Mouse (Mus musculus): Measurements from ENCODE around the gene Gm6685.
A peak's percentile ranks its signal among the peaks of the same experiment; 100 is the strongest.
"Not testable (repeated sequence)": the region's sequence is repeated elsewhere in the genome, so short reads cannot be mapped to it uniquely, and the experiment has no call there.

Gene Gm6685

GRCm38 (mm10) chr11:28339224-28340150, at the start of gene Gm6685:
Gene Gm6685 (minus strand): TSS chr11:28339867.
- DNase-seq (ENCODE audit: extremely low spot score, low spot score): not testable (repeated sequence)

- no peak for DNase-seq (ENCODE audit: extremely low spot score, low spot score)
Measured at GRCm38 (mm10) chr11:28375891-28376290, 36.2 kb upstream of the Gm6685 start.

GRCm38 (mm10) chr11:28374636-28375035, 35.0 kb upstream of the Gm6685 start:
- no peak for DNase-seq (ENCODE audit: extremely low spot score, low spot score)

- not testable (repeated sequence) for DNase-seq (ENCODE audit: extremely low spot score, low spot score)
Measured at GRCm38 (mm10) chr11:28371381-28371780, 31.7 kb upstream of the Gm6685 start.

- DNase-seq (ENCODE audit: extremely low spot score, low spot score): no peak
Measured at GRCm38 (mm10) chr11:28365929-28366244, 26.2 kb upstream of the Gm6685 start.

- peak; percentile 87 for DNase-seq (ENCODE audit: extremely low spot score, low spot score)
Measured at GRCm38 (mm10) chr11:28365209-28365928, 25.7 kb upstream of the Gm6685 start.

- DNase-seq (ENCODE audit: extremely low spot score, low spot score): no peak
Measured at GRCm38 (mm10) chr11:28343465-28343864, 3.8 kb upstream of the Gm6685 start.

- no peak for DNase-seq (ENCODE audit: extremely low spot score, low spot score)
Measured at GRCm38 (mm10) chr11:28341887-28342286, 2.2 kb upstream of the Gm6685 start.

- DNase-seq (ENCODE audit: extremely low spot score, low spot score): no peak
Measured at GRCm38 (mm10) chr11:28327878-28328277, 11.8 kb downstream of the Gm6685 start.

- no peak for DNase-seq (ENCODE audit: extremely low spot score, low spot score)
Measured at GRCm38 (mm10) chr11:28313396-28313795, 26.3 kb downstream of the Gm6685 start.

- DNase-seq (ENCODE audit: extremely low spot score, low spot score): no peak
Measured at GRCm38 (mm10) chr11:28307723-28308122, 31.9 kb downstream of the Gm6685 start.

- DNase-seq (ENCODE audit: extremely low spot score, low spot score): no peak
Measured at GRCm38 (mm10) chr11:28290440-28290839, 49.2 kb downstream of the Gm6685 start.

Data from neural tube, embryonic 10.5 days (tissue).